Mouse (Mus musculus): ENCODE data around the gene Kcnd2. TPM values are rescaled to one million over a fixed set of nuclear protein-coding genes. Genes with fewer than 3 reads are reported as not detected.

The Kcnd2 gene
- polyA plus RNA-seq (2014; fragmentation: Illumina TruSeq; extraction: RNeasy Lipid Tissue Mini Kit (QIAGEN cat#74804); ENCODE audit: low read depth, low replicate concordance) = 0.25 TPM

GRCm38 (mm10) chr6:21215491-21216191 lies at the start of gene Kcnd2:
Gene Kcnd2, plus strand, starts transcription at chr6:21215503.

Data from testis, adult 10 weeks (tissue).